Mouse (Mus musculus) hindbrain, postnatal 0 days (tissue): ENCODE measurements around the gene Hcrtr1. TPM values are rescaled to one million over a fixed set of nuclear protein-coding genes. Genes with fewer than 3 reads are reported as not detected.
A peak's percentile ranks its signal among the peaks of the same experiment; 100 is the strongest.

Source experiments
- ATAC-seq: fragments of 200-750 bp; cut with Nextera tagmentation; 2 replicates; pipeline ENCODE4 v1.8.0; 2017; ENCODE audit warnings: mild to moderate bottlenecking, moderate TSS enrichment, moderate library complexity
- DNase-seq: peaks from one replicate; pipeline ENCODE4 v3.0.0-alpha.2; 2015; ENCODE audit warnings: low spot score
- H3K27ac ChIP-seq: fragments of 300-500 bp; sonication (generic); 2 replicates; pipeline ENCODE4 v1.5.1; 2014; ENCODE audit warnings: mild to moderate bottlenecking
- H3K27me3 ChIP-seq: fragments of 300-500 bp; sonication (generic); 2 replicates; pipeline ENCODE4 v1.6.1; 2014; ENCODE audit warnings: low read length, mixed read lengths; ENCODE audit not compliant: insufficient read depth
- H3K36me3 ChIP-seq: fragments of 300-500 bp; sonication (generic); 2 replicates; pipeline ENCODE4 v1.6.1; 2014; ENCODE audit warnings: low read length, mixed read lengths; ENCODE audit not compliant: insufficient read depth
- H3K4me1 ChIP-seq: fragments of 300-500 bp; sonication (generic); 2 replicates; pipeline ENCODE4 v1.6.1; 2014; ENCODE audit warnings: antibody characterized with exemption, low read length, mixed read lengths; ENCODE audit not compliant: insufficient read depth
- H3K4me2 ChIP-seq: fragments of 300-500 bp; sonication (generic); 2 replicates; pipeline ENCODE4 v1.6.1; 2014; ENCODE audit warnings: low read depth, mild to moderate bottlenecking, low read length, moderate library complexity, mixed read lengths
- H3K4me3 ChIP-seq: fragments of 300-500 bp; sonication (generic); 2 replicates; pipeline ENCODE4 v1.5.1; 2014; ENCODE audit warnings: low read length
- H3K9ac ChIP-seq: fragments of 300-500 bp; sonication (generic); replicated peaks from 2 replicates; pipeline ENCODE4 v1.6.1; 2014; ENCODE audit warnings: mild to moderate bottlenecking, low read length, moderate library complexity, mixed read lengths
- H3K9me3 ChIP-seq: fragments of 300-500 bp; sonication (generic); 2 replicates; pipeline ENCODE4 v1.6.1; 2016; ENCODE audit warnings: low read length, mixed read lengths
- CTCF ChIP-seq: IDR thresholded peaks from 2 replicates; pipeline ENCODE4 v1.5.1; 2016; ENCODE audit warnings: antibody characterized with exemption, control low read depth, low read depth
- WGBS: fragments of 180-500 bp; shearing (Covaris S2); extraction: QIAGEN DNeasy Blood & Tissue Kit; methylation state at CpG from one replicate; pipeline ENCODE4 v1.1.7; 2014; 5-methylcytosine and 5-hydroxymethylcytosine counted together
- polyA plus RNA-seq: library from polyadenylated mRNA; unstranded; fragments of >200 nt; fragmentation: Nextera tagmentation; extraction: Ambion mirVana; gene quantifications from 2 replicates; pipeline ENCODE4 v1.2.1, GENCODE M21; 2015
- total RNA-seq: library from RNA; depleted of rRNA; stranded (reverse); fragments of >200 nt; gene quantifications from 2 replicates; pipeline ENCODE4 v1.2.3, GENCODE M21; 2014; rRNA removed

Gene Hcrtr1
- total and polyA plus RNA-seq, 2 experiments from 2014 or later, result 12.1 to 24.2 TPM

- no peaks in the 10 kb centered on the region; the same call in 1 of the 2 replicates for H3K27me3 ChIP-seq
- H3K36me3 ChIP-seq, result no peaks in the 10 kb centered on the region
- no peaks in the 10 kb centered on the region for H3K9me3 ChIP-seq
- no peak for ATAC-seq
- H3K27ac ChIP-seq, result no peak overlapping the region
- H3K4me2 ChIP-seq, result no peak overlapping the region
- peaks cover 23% of the 10 kb centered on the region for H3K4me1 ChIP-seq
- no peak overlapping the region for H3K4me3 ChIP-seq
- WGBS, result 37% methylated on average over 7 of the region's 7 CpGs
- no peak for DNase-seq
- no peak for TF ChIP-seq CTCF
- H3K9ac ChIP-seq, result no peak overlapping the region
These were observed 54.7 kb downstream of the Hcrtr1 start for GRCm38 (mm10) chr4:130084331-130084945.

DNA sequence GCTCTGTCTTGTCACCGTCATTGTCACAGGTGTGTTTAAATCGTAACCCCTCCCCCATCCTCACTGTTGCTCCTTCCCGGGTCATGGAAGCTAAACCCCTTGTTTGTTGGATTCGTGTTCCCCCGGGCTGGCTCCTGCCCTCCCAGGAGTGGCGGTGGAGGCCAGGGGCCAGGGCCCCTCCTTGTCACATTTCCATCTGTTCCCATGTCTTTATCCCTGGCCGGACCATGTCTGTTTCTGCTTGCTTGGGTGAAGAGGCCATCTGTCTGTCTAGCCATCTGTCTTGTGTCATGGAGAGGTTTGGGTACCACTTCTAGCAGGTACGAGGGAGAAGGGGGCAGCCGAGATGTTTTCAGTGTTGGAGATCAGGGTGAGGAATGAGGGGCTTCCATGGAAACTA, 56.9 kb downstream of the Hcrtr1 start:
- ATAC-seq (no peak), DNase-seq (no peak)
- TF ChIP-seq CTCF, result no peak
- Histone ChIP-seq H3K27ac (peak overlapping the region; percentile 72; the same call in 1 of the 2 replicates), H3K27me3 (no peaks in the 10 kb centered on the region), H3K9me3 (no peaks in the 10 kb centered on the region), H3K36me3 (no peaks in the 10 kb centered on the region), H3K9ac (no peak overlapping the region), H3K4me2 (0 out of 2 replicates have a peak overlapping the region, but pooled peaks have one; percentile 5), H3K4me3 (no peak overlapping the region), H3K4me1 (peaks cover 39% of the 10 kb centered on the region)
- 33% methylated on average over 9 of the region's 9 CpGs for WGBS

DNA sequence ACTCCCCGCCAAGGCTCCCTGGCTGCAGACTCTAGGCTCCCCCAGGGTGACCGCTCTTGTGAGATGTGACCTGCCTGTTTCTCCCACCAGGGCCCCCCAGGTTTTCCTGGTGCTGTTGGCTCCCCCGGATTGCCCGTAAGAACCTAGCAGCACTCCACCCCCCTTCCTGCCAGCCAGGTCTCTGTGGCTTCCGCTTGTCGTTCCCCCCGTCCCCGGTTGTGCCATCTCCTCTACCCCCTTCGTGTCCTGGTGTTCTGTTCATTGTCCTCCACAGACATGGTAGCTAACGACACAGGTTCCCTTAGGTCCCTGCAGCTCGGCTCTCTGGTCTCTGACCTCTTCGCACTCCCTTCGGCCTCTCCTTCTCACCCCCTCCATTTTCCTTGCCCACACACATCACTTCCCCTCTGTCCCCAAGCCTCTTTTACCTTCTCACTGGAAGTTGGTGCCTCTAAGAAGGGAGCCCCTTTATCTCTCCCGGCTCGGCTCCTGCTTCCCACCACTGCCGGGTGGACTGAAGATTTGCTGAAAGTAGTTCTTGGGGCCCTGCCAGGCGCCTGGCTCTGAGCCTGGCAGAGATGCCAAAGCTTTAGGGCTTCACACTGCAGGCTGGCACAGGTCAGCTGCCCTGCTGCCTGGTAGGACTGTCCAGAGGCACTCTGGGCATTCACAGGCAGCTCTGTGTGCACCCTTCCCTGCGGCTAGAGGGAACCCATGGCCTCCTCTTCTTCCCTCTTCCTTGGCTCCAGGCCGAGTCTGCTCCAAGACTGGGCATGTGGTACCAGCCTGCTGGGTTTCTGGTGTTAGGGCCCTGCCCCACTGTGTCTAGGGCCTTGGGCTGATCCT, 57.6 kb downstream of the Hcrtr1 start:
- DNase-seq (peak; percentile 88), ATAC-seq (peak; percentile 86)
- no peaks in the 10 kb centered on the region for H3K27me3 ChIP-seq
- 47% methylated on average over 19 of the region's 19 CpGs for WGBS
- TF ChIP-seq CTCF, result peak; percentile 47
- peaks cover 45% of the 10 kb centered on the region for H3K4me1 ChIP-seq
- H3K27ac ChIP-seq, result peak overlapping the region; percentile 72
- no peak overlapping the region for H3K9ac ChIP-seq
- H3K9me3 ChIP-seq, result no peaks in the 10 kb centered on the region
- H3K36me3 ChIP-seq, result no peaks in the 10 kb centered on the region
- H3K4me2 ChIP-seq, result peak overlapping the region; percentile 30
- no peak overlapping the region for H3K4me3 ChIP-seq

Other genes starting within 250 kb of the Hcrtr1 start
- 0.37 TPM in 1 of 2 replicates, not detected in the other for gene Spocd1, start 210.1 kb downstream of the Hcrtr1 start, total RNA-seq
- 0.08 TPM in 2 replicates for gene Spocd1, start 210.1 kb downstream of the Hcrtr1 start, polyA plus RNA-seq
- 306 and 313 TPM in 2 replicates for gene Adgrb2, start 154.5 kb downstream of the Hcrtr1 start, total RNA-seq
- 14.3 and 15.9 TPM in 2 replicates for gene Adgrb2, start 154.5 kb downstream of the Hcrtr1 start, polyA plus RNA-seq
- 19.9 and 21.5 TPM in 2 replicates for gene Col16a1, start 91.5 kb downstream of the Hcrtr1 start, total RNA-seq
- gene Col16a1, start 91.5 kb downstream of the Hcrtr1 start, polyA plus RNA-seq, result 13.1 and 13.8 TPM in 2 replicates
- gene Pef1, start 36.8 kb downstream of the Hcrtr1 start, total RNA-seq, result 82.6 and 93.4 TPM in 2 replicates
- 59.8 and 62.0 TPM in 2 replicates for gene Pef1, start 36.8 kb downstream of the Hcrtr1 start, polyA plus RNA-seq
- gene Tinagl1, start 35.8 kb upstream of the Hcrtr1 start, total RNA-seq, result 15.1 and 15.5 TPM in 2 replicates
- 7.2 and 7.6 TPM in 2 replicates for gene Tinagl1, start 35.8 kb upstream of the Hcrtr1 start, polyA plus RNA-seq
- 0.68 and 2.0 TPM in 2 replicates for gene Gm853, start 83.0 kb upstream of the Hcrtr1 start, total RNA-seq
- gene Gm853, start 83.0 kb upstream of the Hcrtr1 start, polyA plus RNA-seq, result 1.3 and 1.8 TPM in 2 replicates
- gene Serinc2, start 139.8 kb upstream of the Hcrtr1 start, total RNA-seq, result 17.1 and 18.7 TPM in 2 replicates
- 17.8 and 19.2 TPM in 2 replicates for gene Serinc2, start 139.8 kb upstream of the Hcrtr1 start, polyA plus RNA-seq
- 122 and 131 TPM in 2 replicates for gene Fabp3, start 169.2 kb upstream of the Hcrtr1 start, total RNA-seq
- gene Fabp3, start 169.2 kb upstream of the Hcrtr1 start, polyA plus RNA-seq, result 392 and 410 TPM in 2 replicates
- gene Gm10570, start 169.3 kb upstream of the Hcrtr1 start, total RNA-seq, result 4.5 and 6.8 TPM in 2 replicates
- gene Gm10570, start 169.3 kb upstream of the Hcrtr1 start, polyA plus RNA-seq, result 1.3 and 1.7 TPM in 2 replicates
- 23.9 and 31.4 TPM in 2 replicates for gene Zcchc17, start 220.6 kb upstream of the Hcrtr1 start, total RNA-seq
- 93.2 and 101 TPM in 2 replicates for gene Zcchc17, start 220.6 kb upstream of the Hcrtr1 start, polyA plus RNA-seq
- 57.9 and 74.2 TPM in 2 replicates for gene Snrnp40, start 220.8 kb upstream of the Hcrtr1 start, total RNA-seq
- gene Snrnp40, start 220.8 kb upstream of the Hcrtr1 start, polyA plus RNA-seq, result 84.5 and 88.9 TPM in 2 replicates